Mouse (Mus musculus) heart, adult 11 months (tissue): Measurements from ENCODE around the gene Adamts14.
A peak's percentile ranks its signal among the peaks of the same experiment; 100 is the strongest.

Experiments
- DNase-seq: peaks from one replicate; pipeline ENCODE4 v3.0.0; 2022

Adamts14 gene

DNA sequence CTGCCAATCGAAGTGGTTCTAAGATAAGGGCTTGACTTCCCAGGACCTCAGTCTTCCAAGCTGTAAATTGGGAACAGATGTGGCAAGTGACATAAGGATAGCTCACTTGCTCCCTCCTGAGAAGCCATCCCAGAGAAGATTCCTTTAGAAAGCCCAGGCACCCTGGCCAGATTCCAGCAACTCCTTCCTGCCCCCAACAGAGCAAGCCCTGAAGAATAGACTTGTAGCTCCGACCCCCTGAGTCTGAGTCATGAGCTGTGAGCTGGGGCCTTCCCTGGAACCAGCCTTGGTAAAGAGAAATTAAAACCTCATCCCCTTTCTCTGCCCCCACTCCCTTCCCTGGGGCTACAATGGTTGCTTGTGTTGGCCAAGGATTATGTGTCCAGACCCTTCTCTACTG is 1.3 kb upstream of the Adamts14 start:
- DNase-seq = no peak

DNA sequence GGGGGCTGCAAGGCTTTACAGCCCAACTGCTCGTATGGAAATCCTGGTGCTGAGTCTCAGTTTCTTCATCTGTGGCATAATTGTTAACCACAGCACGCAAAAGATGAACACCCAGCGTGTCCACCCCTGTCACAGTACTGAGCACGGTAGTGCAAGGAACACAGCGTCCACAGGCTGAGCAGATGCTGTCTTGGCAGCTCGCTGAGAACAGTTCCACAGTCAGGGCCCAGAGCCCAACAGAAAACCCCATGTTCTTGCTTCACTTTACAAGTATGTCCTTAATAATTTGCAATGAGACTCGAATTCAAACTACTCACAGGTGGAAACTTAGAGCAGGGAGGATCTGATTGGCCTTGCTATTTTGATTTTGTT is 592 bp upstream of the Adamts14 start:
- peak; percentile 98 for DNase-seq

DNA sequence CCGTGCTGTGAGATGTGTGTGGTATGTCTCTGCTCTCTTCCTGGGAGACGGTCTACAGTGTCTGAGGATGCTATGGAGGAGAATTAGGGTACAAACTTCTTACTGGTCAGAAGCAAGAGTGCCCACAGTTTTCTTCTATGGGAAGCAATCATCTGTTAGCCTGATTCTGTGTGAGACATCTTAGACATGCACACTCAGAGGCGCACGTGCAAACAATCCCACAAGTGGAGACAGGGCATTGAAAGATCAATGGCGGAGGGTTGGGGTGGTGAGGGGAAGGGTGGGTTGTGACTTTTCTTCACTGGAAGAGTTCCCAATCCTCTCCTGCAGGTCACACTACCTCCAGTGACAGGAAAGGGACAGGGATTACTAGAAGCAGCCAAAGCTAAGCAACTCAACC is 607 bp downstream of the Adamts14 start:
- DNase-seq = no peak

DNA sequence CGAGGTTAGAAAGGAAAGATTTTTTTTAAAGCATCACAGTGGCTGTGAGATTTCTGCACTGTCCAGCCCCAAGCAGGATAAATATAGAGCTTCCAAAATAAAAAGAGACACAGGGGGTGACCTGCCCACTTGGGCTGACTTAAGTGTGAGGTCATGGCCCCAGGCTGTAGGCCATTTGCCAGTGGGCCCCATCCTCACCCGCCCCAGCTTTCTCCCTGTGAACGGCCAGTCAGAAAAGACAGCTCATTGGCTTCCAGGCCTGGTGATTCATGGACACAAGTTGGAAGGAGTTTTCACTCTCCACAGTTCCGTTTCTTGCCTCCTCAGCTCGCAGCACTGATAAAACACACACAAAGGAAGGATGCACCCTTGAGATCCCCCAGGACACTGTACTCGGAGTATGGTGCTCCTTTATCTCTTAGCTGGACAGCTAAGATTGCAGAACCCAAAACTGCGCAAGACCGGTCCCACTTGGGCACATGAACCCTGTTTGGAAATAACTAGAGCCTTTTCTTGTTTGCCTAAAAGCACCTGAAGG is 1.1 kb downstream of the Adamts14 start:
- peak; percentile 93 for DNase-seq

DNA sequence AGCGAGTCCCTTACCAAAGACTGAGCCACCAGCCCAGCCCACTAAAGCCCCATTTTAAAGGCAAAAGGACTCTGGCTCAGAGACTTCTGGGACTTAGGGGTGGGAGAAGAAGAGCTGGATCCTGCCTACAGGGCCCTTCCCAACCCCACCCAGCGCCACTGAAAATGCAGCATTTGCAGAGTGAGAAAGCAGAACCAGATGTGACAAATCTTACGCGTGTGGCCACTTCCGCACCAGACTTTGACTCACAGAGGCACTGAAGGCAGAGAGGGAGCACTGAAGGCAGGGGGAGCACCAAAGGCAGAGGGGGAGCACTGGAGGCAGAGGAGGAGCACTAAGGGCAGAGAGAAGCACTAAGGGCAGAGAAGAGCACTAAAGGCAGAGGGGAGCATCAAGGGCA is 5.9 kb downstream of the Adamts14 start:
- no peak for DNase-seq

DNA sequence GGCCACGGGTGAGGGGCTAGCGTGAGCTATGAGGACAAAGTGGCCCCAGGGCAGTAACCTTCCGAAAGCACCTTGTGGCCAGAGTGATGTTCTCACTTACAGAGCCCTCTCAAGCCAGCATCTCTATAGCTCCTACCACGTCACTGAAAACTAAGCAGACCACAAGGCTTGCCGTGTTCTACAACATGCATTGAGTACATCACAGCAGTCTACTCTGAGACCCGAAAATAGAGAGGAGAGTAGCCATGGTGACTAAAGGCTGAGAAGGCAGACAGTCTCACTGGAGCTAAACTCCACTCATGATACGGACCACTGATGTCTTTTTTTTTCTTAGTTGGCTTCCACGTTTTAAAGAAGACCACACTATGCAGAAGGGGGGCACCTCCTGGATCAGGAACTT is 9.6 kb downstream of the Adamts14 start:
- DNase-seq = no peak

DNA sequence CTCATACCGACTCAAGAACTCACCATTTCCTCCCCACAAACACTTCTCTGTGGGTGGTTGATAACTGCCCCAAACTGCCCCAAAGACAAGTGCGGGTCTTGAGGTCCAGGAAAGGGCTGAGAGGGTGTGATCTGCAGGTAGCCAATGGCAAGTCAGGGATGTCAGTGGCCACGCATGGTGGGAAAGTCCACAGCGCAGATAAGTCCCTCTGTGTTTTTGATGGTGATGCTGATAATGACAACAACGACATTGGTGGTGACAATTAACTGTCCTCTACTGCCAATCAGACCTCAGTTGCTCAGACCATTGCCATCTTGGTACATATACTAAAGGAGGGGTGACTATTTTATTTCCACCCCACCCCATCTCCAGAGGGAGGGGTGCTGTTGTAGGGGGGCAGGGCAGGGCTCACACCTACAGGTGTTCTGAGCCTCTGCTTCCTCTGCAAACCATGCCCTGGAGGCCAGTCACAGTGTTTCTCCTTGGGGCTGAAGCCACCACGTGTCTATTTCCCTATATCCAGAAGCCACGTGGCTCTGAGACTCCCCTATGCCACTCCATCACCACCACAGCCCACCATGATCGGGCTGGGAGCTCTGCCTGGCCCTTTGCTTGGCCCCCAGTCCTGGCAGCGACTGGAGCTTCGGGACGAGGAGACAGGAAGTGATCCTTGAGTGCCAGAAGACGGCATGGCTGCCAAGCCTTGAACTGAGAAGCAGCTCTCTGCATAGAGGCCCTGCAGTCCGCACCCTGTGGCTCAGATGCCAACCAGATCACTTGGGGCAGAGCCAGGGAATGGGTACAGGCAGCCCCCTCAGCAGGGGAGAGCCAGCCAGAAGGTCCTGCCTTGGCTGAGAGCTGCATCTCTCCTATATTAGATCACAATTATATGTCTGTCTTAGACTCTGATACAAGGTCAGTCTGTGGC is 11.7 kb downstream of the Adamts14 start:
- no peak for DNase-seq

DNA sequence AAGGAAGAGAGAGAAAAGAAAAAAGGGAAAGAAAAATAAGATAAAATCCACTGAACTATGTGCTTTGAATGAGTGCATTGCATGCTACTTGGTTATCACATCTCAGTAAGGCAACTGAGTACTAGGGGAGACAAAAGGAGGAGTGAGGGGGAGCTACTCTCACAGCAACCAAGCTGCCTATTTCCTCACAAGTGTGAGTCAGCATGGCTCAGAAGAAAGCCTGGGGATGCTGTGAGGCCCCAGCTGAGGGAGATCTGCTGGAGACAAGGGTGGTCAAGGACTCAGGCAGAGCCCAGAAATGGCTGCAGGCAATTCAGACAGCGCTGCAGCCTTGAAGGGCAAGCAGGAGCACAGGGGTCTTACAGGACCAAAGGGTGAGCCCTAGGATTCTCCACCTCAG is 15.1 kb downstream of the Adamts14 start:
- DNase-seq = no peak

DNA sequence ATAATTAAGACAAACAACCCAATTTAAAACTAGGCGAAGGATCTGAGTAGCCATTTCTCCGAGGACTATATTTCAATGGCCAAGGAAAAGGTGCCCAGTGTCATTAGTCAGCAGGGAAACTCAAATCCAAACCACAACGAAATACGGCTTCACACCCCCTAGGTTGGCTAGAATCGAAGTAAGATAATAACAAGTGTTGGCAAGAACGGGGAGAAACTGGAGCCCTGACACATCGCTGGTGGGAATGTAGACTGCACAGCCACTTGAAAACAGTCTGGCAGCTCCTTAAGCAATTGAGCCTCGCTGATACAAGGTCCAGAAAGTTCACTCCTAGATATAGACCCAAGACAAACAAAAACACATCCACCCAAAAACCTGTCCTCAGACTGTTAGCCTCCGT is 16.6 kb downstream of the Adamts14 start:
- no peak for DNase-seq

DNA sequence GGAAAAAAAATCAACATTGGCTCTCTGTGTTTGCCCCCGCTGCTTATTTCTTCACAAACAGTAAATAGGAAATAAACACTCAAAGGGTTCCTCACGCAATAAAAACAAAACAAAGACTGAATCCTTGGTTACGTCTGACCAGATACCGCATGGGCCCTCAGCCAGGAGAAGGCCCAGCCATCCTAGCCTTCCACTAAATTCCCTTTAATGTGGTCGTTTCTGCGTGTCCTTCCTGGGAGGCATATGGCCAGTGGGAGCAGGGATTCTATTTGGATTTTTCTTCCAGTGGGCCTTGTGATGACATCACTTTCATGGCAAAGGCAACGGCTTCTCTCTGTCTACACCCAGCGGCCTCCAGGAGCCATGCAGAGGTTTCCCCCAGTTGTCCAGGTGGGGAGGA is 18.0 kb downstream of the Adamts14 start:
- DNase-seq = no peak

DNA sequence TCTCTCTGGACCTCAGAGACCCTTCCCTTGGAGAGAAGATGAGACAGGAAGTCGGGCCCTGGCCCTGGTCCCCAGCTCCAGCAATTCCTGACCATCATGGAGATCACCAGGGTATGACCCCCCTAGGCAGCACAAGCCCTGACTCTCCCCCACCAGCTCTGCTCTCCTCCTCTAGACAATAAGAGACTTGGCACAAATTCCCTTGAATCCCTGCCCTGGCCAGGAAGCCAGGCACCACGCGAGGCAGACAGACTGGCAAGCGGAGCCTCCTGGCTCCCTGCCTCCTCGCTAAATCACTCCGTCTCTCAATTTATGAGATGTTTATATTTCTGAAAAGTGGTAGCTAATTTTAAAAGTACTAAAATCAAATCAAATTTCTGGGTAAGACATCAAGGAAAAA is 18.5 kb downstream of the Adamts14 start:
- peak; percentile 93 for DNase-seq

DNA sequence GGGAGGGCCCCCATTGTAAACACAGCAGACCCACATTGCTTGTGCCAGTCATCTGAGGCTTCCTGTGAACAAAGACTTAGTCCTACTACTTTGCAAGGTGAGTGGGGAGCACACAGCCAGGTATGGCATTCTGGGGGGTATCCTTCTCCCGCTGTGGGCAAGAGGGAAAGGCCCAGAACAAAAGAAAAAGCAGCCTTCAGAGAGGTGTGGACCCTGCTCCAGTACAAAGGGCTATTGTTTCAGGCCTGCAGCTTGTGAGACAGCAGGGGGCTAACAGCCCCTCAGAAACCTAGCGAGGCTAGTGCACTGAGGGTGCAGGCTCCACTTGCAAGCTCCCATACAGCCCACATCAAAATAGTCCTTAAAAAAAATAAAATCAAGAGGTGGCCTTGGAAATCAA is 23.3 kb downstream of the Adamts14 start:
- DNase-seq = no peak

DNA sequence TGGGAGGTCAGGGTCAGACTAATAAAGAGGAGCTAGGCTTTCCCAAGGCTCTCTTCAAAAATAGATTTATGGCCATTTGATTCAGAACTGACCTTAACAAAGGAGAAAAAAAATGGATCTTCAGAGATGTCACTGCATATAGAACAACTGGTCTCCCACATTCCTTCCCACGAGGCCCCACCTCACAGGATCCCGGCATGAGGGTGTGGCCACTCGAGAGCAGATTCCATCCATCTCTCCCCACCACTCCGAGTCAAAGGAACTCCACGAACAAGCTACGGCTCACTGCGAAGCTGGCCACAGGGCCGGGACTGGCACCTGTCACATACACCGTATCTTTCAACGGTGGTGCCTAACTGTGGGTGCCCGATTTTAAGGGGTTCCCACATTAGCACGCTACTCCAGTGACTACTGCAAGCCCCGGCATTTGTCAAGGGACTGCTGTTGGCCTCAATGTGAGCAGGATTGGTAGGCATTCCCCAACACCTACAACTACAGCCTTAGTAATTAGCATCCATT is 24.6 kb downstream of the Adamts14 start:
- no peak for DNase-seq

DNA sequence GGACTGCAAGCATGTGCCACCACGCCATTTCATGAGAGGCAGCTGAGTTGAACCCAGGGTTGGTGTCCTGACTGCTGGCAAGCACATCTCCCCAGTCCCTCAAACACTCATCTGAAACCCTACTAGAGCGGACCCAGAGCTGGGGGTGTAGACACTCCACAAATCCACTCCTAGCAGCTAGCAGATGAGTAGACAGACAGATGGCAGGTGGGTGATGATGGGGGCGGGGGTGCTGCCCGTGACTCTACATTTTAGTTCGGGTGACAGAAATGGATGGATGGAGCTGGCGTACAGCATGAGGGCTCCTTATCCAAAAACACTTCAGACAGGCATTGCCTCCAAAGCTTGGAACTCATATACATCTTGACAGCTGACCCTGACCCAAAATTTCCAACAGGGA is 26.9 kb downstream of the Adamts14 start:
- no peak for DNase-seq

DNA sequence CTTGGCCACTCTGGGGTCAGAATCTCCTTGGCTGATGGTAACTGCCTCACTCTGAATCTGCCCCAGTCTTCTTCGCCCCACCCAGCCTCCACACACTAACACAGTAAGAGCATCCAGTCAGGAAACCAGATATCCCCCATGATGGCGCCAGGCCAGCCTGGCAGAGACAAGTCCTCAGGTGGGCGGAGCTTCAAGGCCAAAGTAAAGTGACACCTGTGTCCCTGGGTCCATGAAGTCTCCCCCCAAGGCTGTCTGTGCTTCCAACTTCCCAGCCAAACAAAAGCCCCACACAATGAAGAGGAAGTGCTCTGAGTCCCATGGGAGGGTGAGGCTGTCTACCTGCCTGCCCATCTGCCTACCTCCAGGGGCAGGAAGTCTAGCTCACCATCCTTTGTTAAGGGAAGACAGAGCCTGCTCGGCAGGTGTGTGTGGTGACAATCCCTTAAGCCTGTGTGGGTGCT is 31.2 kb downstream of the Adamts14 start:
- no peak for DNase-seq

DNA sequence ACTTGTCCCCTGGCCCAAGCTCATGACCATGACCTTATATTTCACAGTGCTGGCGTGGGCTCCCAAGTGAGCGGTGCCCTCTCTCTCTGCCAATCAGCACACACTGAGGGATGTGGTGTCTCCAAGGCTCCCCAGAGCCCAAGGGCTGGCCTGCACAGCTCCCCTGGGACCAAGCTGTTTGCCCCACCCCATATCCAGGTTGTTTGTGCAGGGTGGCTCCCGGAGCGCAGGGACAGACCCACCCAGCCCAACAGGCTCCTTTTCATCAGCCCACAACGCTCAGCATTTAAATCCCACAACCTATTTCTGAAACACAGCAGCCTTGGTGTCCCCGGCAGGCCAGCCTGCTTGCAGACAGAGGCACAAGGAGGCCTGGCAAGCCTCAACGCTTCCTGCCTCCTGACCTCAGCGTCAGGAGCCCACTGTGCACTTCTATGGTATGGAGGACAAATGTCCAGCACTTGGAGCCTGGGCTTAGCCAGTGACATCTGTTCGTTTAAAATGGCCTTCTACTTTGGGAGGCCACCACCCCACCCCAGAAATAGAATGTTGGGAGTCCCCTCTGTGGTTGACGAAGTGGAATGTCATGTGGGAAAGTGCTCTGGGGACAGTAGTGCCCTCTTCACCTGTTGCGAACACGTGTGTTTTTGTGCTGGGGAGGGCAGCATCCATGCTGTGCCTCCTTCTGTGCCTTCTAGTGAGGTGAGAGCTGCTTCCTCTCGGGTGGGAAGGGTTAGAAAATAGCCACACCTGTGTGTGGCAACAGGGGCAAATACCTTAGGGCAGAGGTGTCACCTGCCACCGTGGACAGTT is 32.9 kb downstream of the Adamts14 start:
- DNase-seq = no peak

DNA sequence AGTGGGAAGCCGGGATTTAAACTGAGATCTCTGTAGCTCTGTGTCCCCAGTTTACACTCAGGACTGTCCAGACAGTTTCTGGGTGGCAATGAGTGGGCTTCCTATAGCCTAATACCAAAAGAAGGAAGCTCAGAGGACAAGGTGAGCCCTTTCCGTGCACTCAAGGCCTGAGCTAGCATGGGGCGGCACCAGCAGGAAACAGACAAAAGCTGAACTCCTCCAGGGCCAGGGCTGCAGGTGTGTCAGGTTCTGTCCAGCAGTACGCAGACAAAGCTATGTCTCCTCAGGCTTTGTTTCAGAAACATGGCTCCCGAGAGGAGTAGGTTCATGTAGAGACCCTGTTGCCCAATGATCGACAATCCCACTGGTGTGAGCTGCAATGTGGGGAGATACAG is 35.9 kb downstream of the Adamts14 start:
- DNase-seq = no peak

DNA sequence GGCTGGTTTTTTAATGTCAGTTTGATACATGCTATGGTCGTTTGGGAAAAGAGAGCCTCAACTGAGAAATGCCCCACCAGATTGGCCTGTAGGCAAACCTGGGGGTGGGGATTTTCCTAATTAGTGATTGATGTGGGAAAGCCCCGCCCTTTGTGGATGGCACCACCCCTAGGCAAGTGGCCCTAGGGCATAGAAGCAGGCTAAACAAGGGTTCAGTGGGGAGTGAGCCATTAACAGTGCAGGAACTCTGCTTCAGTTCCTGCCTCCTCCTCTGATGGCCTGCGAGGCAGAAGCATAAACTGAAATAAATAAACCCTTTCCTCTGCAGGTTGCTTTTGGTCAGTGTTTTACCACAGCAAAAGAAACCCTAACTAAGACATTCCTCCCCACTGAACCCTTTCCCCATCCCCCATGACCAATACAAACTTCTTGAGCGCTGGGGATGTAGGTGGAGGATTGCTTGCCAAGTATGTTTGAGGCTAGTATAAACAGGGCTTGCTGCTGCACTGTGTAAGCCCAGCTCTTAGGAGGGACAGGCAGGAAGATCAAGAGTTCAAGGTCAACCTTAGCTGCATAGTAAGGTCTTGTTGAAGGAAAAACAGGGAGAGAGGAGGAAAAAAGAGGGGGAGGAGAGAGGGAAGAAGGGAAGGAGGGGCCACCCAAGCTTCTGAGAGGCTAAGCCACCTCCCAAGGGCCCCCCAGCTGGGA is 36.4 kb downstream of the Adamts14 start:
- DNase-seq = no peak

DNA sequence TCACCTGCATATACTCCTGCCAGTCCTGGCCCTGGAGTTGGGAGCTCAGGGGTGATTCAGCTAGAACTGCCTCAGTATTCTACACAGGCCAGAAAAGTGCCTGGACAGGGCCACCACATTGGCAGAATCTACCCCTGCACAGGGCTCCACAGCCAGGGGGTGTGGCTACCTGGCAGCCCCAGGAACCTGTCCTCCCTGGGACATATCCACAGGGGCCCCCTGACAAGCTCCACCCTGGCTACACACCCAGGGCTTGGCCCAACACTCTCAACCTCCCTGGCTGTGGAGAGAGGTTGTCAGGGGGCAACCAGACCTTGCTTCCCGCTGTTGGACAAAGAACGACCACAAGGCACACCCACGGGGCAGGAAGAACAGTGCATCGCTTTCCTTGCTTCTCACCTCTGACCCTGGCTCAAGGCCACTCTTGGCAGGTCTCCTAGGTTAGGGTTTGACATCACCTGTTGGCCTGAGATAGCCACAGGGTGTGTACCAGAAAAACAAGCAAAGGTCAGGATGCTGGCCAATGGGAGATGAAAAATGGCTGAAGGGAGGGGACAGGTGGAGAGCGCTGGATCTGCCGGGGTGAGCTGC is 37.5 kb downstream of the Adamts14 start:
- no peak for DNase-seq

DNA sequence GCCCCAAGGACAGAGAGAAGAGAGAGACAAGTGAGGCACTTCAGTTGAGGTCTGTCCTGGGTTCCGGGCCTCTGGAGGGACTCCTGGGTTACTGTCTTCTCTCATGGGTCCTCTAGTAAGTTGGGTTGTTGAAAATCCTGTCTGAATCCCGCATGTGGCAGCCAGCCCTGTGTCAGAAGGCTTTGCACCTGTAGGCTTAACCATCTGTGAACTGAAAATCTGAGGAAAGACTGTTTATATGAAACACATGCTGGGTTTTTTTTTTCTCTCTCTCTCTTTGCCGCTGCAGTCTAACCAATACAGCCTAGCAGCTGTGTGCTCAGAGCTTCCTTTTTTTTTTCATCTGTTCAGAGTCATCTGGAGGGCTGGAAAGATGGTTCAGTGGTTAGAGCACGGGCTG is 38.9 kb downstream of the Adamts14 start:
- no peak for DNase-seq

DNA sequence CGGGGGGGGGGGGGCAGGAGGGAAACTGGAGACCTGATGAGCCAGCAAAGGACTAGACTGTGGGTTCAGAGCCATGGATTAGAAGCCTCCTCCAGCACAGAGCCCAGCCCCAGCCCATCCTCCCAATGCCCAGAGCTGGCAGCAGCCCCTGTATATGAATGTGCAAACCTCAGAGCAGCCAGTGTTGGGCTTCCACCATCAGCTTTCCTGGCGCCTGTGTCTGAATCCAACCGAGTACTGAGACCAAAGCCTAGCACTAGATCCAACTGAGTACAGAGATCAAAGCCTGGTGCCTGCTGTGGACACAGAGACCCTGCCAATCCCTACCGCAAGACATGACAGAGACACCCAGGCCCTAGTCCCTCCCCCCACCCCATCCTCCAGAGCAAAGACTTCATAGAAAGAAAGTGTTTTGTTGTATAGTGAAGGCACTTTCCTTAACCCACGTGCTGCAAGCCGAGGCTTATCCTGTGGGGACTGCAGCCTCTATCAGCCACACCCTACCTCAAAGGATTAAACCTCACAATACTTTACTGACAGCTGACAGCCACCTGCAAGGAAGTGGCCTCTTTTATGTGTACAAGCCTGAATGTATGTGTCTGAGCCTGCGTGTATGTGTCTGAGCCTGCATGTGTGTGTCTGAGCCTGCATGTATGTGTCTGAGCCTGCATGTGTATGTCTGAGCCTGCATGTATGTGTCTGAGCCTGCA is 40.2 kb downstream of the Adamts14 start:
- no peak for DNase-seq

DNA sequence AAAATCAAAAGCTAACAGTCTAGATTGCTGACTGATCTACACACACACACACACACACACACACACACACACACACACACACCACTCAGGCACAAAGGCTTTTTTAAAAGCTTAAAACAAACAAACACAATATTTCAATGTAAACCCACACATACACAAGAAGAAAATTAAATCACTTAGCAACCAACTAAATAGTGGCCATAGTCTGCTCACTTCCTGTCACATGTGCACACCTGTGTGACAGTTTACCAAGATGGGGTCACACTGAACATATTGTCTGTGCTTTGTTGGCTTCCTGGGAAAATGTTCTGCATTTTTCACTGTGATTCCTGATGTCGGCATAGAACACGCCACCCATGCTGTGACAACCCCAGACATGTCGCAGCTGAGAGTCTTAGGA is 41.5 kb downstream of the Adamts14 start:
- DNase-seq = no peak
